Mouse (Mus musculus) heart, embryonic 15.5 days (tissue): ENCODE data around the gene Nfkbib. TPM values are rescaled to one million over a fixed set of nuclear protein-coding genes. Genes with fewer than 3 reads are reported as not detected.

Experiments
- ATAC-seq: fragments of 200-750 bp; cut with Nextera tagmentation; replicated peaks from 2 replicates; pipeline ENCODE4 v1.8.0; 2017; ENCODE audit warnings: low read depth, moderate TSS enrichment; ENCODE audit not compliant: insufficient number of reproducible peaks, insufficient read depth, low FRiP score
- H3K27ac ChIP-seq: fragments of 300-500 bp; sonication (generic); 2 replicates; pipeline ENCODE4 v1.5.1; 2015; ENCODE audit warnings: mild to moderate bottlenecking, inconsistent platforms
- H3K27me3 ChIP-seq: fragments of 300-500 bp; sonication (generic); 2 replicates; pipeline ENCODE4 v1.6.1; 2015; ENCODE audit warnings: inconsistent platforms
- H3K36me3 ChIP-seq: fragments of 300-500 bp; sonication (generic); 2 replicates; pipeline ENCODE4 v1.6.1; 2015; ENCODE audit warnings: mild to moderate bottlenecking, inconsistent platforms
- H3K4me1 ChIP-seq: fragments of 300-500 bp; sonication (generic); replicated peaks from 2 replicates; pipeline ENCODE4 v1.6.1; 2015; ENCODE audit warnings: inconsistent platforms
- H3K4me2 ChIP-seq: fragments of 300-500 bp; sonication (generic); 2 replicates; pipeline ENCODE4 v1.6.1; 2015; ENCODE audit warnings: inconsistent platforms, mild to moderate bottlenecking, moderate library complexity
- H3K4me3 ChIP-seq: fragments of 300-500 bp; sonication (generic); 2 replicates; pipeline ENCODE4 v1.5.1; 2015; ENCODE audit warnings: mild to moderate bottlenecking, inconsistent platforms
- H3K9ac ChIP-seq: fragments of 300-500 bp; sonication (generic); 2 replicates; pipeline ENCODE4 v1.6.1; 2015; ENCODE audit warnings: mild to moderate bottlenecking, inconsistent platforms
- H3K9me3 ChIP-seq: fragments of 300-500 bp; sonication (generic); replicated peaks from 2 replicates; pipeline ENCODE4 v1.6.1; 2016; ENCODE audit warnings: inconsistent platforms
- WGBS: fragments of 180-500 bp; shearing (Covaris S2); methylation state at CpG from one replicate; pipeline ENCODE4 v1.1.7; 2015; ENCODE audit warnings: mixed read lengths; 5-methylcytosine and 5-hydroxymethylcytosine counted together
- polyA plus RNA-seq: library from polyadenylated mRNA; unstranded; fragments of >200 nt; fragmentation: Nextera tagmentation; extraction: Ambion mirVana; gene quantifications from 2 replicates; pipeline ENCODE4 v1.2.1, GENCODE M21; 2015

Nfkbib gene
- polyA plus RNA-seq, 1 experiment from 2014 or later, result 26.6 TPM

DNA sequence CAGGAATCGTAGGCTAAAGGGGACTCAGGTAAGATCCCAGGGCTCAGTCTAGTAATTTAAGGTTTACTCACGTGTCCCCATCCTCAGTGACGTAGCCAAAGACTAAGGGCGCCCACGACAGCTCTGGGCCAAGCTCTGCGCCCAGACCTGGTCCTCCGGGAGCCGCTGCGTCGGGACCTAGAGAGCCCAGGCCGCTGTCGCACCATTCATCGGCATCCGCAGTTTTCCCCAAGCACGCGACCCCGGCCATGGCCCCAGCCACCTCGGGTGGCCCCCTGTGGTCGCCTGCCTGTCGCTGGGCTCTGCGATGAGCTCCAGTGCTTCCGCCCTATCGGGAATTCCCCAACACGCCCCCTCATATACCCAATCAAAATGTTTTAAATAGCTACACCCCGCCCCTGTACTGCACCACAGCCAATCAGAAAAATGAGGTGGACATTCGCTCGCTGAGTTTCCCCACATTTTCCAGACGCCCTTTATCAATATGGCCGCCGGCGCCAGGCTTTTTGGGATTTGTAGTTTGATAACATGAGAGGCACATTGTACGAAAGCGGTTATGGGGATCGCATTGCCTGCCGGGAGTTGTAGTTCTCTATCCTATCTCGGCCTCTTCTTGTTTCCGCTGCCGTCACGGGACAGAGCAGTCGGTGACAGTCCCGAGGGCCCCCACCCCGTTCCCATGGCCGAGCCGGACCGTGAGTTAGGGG, 986 bp downstream of the Nfkbib start, which contains the start of gene Sirt2:
Gene Sirt2, plus strand, starts transcription at position 563 of the 707 bp plus-strand sequence.
- 0 out of 2 replicates have a peak within 1 kb of the TSS, but pooled peaks have one; percentile 31 for H3K27ac ChIP-seq
- H3K4me3 ChIP-seq, result peak within 1 kb of the TSS; percentile 85
- H3K27me3 ChIP-seq, result no peaks in the 10 kb centered on the region
- H3K36me3 ChIP-seq, result peaks cover 4% of the 10 kb centered on the region
- H3K4me1 ChIP-seq, result peaks cover 23% of the 10 kb centered on the region
- WGBS, result under 1% methylated on average over 45 of the region's 45 CpGs
- peak; percentile 98 for ATAC-seq
- peak within 1 kb of the TSS; percentile 78 for H3K4me2 ChIP-seq
- H3K9ac ChIP-seq, result peak within 1 kb of the TSS; percentile 73
- H3K9me3 ChIP-seq, result no peaks in the 10 kb centered on the region

- peak overlapping the region; percentile 78 for H3K4me2 ChIP-seq
- no peak overlapping the region for H3K27ac ChIP-seq
- H3K9me3 ChIP-seq, result no peaks in the 10 kb centered on the region
- H3K36me3 ChIP-seq, result peaks cover 16% of the 10 kb centered on the region
- no peak for ATAC-seq
- H3K4me3 ChIP-seq, result peak overlapping the region; percentile 85
- H3K27me3 ChIP-seq, result no peaks in the 10 kb centered on the region
- H3K9ac ChIP-seq, result no peak overlapping the region
- peaks cover 23% of the 10 kb centered on the region for H3K4me1 ChIP-seq
- WGBS, result 71% methylated on average over 6 of the region's 6 CpGs
These were observed 2.1 kb downstream of the Nfkbib start for GRCm38 (mm10) chr7:28765211-28765610.

GRCm38 (mm10) chr7:28761907-28762306, 5.4 kb downstream of the Nfkbib start:
- Histone ChIP-seq H3K4me2 (no peak overlapping the region), H3K36me3 (peaks cover 20% of the 10 kb centered on the region), H3K27ac (no peak overlapping the region), H3K4me3 (no peak overlapping the region), H3K4me1 (peaks cover 12% of the 10 kb centered on the region), H3K9me3 (no peaks in the 10 kb centered on the region), H3K9ac (no peak overlapping the region), H3K27me3 (peaks cover 3% of the 10 kb centered on the region)
- WGBS, result 77% methylated on average over 9 of the region's 9 CpGs
- no peak for ATAC-seq

DNA sequence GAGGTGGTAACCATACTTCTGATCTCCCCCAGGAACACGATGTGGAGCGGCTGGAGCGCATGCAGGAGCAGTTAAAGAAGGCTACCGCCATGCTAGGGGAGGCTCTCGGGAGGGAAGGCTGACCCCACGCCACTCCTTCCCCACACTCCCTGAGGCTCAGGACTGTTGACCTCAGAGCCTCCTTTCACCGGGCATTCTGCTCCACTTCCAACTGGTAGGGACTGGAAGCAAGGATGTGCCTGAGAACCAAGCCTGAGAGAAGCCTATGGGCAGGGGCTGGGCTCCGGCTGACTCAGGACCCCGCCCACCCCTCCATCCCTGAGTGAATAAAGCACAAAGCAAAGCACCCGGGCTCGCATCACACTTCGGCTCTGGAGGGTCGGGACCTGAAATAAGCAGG, 8.7 kb downstream of the Nfkbib start:
- peaks cover 18% of the 10 kb centered on the region for H3K27me3 ChIP-seq
- WGBS, result 82% methylated on average over 13 of the region's 13 CpGs
- no peak for ATAC-seq
- H3K27ac ChIP-seq, result no peak overlapping the region
- H3K36me3 ChIP-seq, result peaks cover 20% of the 10 kb centered on the region
- no peaks in the 10 kb centered on the region for H3K9me3 ChIP-seq
- peaks cover 5% of the 10 kb centered on the region for H3K4me1 ChIP-seq
- no peak overlapping the region for H3K9ac ChIP-seq
- no peak overlapping the region for H3K4me2 ChIP-seq
- H3K4me3 ChIP-seq, result no peak overlapping the region

GRCm38 (mm10) chr7:28756079-28756478, 11.2 kb downstream of the Nfkbib start, which contains the start of gene Ccer2:
Gene Ccer2 (plus strand): TSS chr7:28756174.
- 3% methylated on average over 17 of the region's 17 CpGs for WGBS
- Histone ChIP-seq H3K4me1 (peaks cover 5% of the 10 kb centered on the region), H3K4me3 (no peak within 1 kb of the TSS), H3K27ac (no peak within 1 kb of the TSS), H3K27me3 (peaks cover 18% of the 10 kb centered on the region), H3K9ac (no peak within 1 kb of the TSS), H3K9me3 (no peaks in the 10 kb centered on the region), H3K4me2 (no peak within 1 kb of the TSS), H3K36me3 (peaks cover 17% of the 10 kb centered on the region)
- no peak for ATAC-seq

- WGBS, result 90% methylated on average over 7 of the region's 7 CpGs
- Histone ChIP-seq H3K4me1 (no peaks in the 10 kb centered on the region), H3K27me3 (no peaks in the 10 kb centered on the region), H3K9ac (no peak overlapping the region), H3K4me3 (no peak overlapping the region), H3K9me3 (no peaks in the 10 kb centered on the region), H3K36me3 (peaks cover 10% of the 10 kb centered on the region; the same call in 1 of the 2 replicates), H3K4me2 (no peak overlapping the region), H3K27ac (no peak overlapping the region)
- no peak for ATAC-seq
These were observed 17.4 kb downstream of the Nfkbib start for GRCm38 (mm10) chr7:28749935-28750334.

- H3K27ac ChIP-seq, result peak within 1 kb of the TSS; percentile 94
- H3K36me3 ChIP-seq, result peaks cover 27% of the 10 kb centered on the region
These were observed 25.4 kb downstream of the Nfkbib start, which contains the start of the genes Mrps12 and Sars2 for GRCm38 (mm10) chr7:28741709-28742438. Gene Mrps12 (minus strand): TSS chr7:28741820. Gene Sars2 (plus strand): TSS chr7:28741992.

DNA sequence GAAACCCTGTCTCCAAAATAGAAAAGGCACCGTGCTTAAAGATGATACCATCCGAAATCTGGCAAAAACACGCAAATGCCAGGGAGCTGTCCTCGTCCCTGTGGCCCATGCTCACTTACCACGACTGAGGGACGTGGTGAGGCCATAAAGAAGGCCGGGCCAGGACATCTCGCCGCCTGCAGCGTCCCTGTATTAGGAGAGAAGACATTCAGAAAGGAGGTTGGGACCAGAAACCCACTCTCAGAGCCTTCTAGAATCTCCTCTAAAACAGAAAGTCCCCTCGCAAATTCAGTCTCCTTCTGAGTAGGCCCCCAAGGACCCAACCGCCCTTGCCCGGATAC, 26.0 kb downstream of the Nfkbib start:
- Histone ChIP-seq H3K36me3 (peaks cover 30% of the 10 kb centered on the region), H3K4me2 (peak overlapping the region; percentile 68), H3K4me3 (peak overlapping the region; percentile 82), H3K9me3 (no peaks in the 10 kb centered on the region), H3K9ac (peak overlapping the region; percentile 56), H3K4me1 (peaks cover 14% of the 10 kb centered on the region), H3K27me3 (no peaks in the 10 kb centered on the region), H3K27ac (peak overlapping the region; percentile 64)
- ATAC-seq, result 0 out of 2 replicates have a peak, but pooled peaks have one; percentile 1
- 1% methylated on average over 13 of the region's 13 CpGs for WGBS

More at GRCm38 (mm10) chr7:28741709-28742438, 25.4 kb downstream of the Nfkbib start, which contains the start of the genes Mrps12 and Sars2:
- Histone ChIP-seq H3K27me3 (no peaks in the 10 kb centered on the region), H3K9me3 (no peaks in the 10 kb centered on the region), H3K4me2 (peak within 1 kb of the TSS; percentile 68), H3K4me1 (peaks cover 14% of the 10 kb centered on the region), H3K4me3 (peak within 1 kb of the TSS; percentile 82), H3K9ac (peak within 1 kb of the TSS; percentile 79)
- peak; percentile 98 for ATAC-seq
- under 1% methylated on average over 39 of the region's 39 CpGs for WGBS

GRCm38 (mm10) chr7:28740949-28741348, 26.4 kb downstream of the Nfkbib start:
- peaks cover 14% of the 10 kb centered on the region for H3K4me1 ChIP-seq
- H3K36me3 ChIP-seq, result peaks cover 33% of the 10 kb centered on the region
- H3K27ac ChIP-seq, result peak overlapping the region; percentile 64
- no peaks in the 10 kb centered on the region for H3K9me3 ChIP-seq
- peak overlapping the region; percentile 56 for H3K9ac ChIP-seq
- 33% methylated on average over 9 of the region's 9 CpGs for WGBS
- ATAC-seq, result no peak
- peak overlapping the region; percentile 82 for H3K4me3 ChIP-seq
- H3K4me2 ChIP-seq, result peak overlapping the region; percentile 68
- H3K27me3 ChIP-seq, result no peaks in the 10 kb centered on the region

- Histone ChIP-seq H3K27ac (no peak overlapping the region), H3K9ac (no peak overlapping the region), H3K4me3 (no peak overlapping the region), H3K27me3 (no peaks in the 10 kb centered on the region), H3K4me2 (no peak overlapping the region), H3K9me3 (no peaks in the 10 kb centered on the region), H3K4me1 (peaks cover 14% of the 10 kb centered on the region), H3K36me3 (peaks cover 33% of the 10 kb centered on the region)
- WGBS, result 92% methylated on average over 21 of the region's 21 CpGs
- no peak for ATAC-seq
These were observed 27.5 kb downstream of the Nfkbib start for GRCm38 (mm10) chr7:28739829-28740228.

DNA sequence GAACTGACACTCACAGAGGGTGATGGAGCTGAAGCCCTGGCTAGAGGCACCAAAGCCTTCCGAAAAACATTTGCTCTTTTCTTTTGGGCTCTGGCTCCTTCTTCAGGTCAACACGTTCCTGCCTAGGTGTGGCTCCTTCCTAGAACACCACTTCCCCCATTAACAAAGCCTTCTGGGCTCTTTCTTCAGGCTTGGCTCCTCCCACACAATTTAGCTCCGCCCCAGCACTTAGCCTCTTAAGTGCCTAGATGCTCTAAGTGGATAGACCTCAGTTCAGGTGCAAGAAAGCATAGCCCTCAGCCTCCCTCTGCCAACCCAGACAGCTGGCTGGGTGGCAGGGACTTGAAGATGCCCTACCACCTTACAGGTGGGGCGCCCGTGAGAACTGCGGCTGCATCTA, 31.6 kb downstream of the Nfkbib start:
- Histone ChIP-seq H3K27me3 (no peaks in the 10 kb centered on the region), H3K4me1 (peaks cover 11% of the 10 kb centered on the region), H3K27ac (no peak overlapping the region), H3K4me3 (no peak overlapping the region), H3K4me2 (no peak overlapping the region), H3K9me3 (peaks cover 9% of the 10 kb centered on the region; the same call in 1 of the 2 replicates), H3K36me3 (peaks cover 41% of the 10 kb centered on the region), H3K9ac (no peak overlapping the region)
- ATAC-seq, result no peak
- 81% methylated on average over 6 of the region's 6 CpGs for WGBS
